Mouse (Mus musculus) layer of hippocampus, adult 18-20 months (tissue): ENCODE measurements at regions not wholly inside any gene's neighbourhood (a gene's known extent, or its start where the extent isn't known, plus 50 kb on each side); places are given as distances from the start of the nearest gene placed in this dataset.

Source experiments
- DNase-seq, 2 experiments: peaks; one replicate each; pipeline ENCODE4 v3.0.0; 2022; ENCODE audit warnings: low spot score in 2 of 2

DNA sequence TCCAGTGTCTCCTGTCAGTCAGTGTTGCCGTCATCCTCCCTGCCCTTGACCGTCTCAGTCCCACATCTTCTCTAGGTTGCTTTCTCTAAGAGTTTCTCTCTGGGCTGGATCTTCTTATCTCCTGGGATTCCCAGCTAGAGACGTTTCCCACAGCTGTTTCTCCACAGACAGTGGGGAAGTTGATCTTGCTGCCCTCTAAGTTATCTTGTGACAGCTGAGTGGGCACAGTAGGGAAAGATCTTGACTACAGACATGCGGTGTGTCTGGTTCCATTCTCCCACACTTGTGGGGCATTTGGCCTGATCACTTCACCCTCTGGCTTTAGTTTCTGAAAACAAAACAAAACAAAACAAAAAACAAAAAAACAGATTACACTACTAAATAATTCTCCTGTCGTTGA lies 165.2 kb upstream of the Tyw5 start:
- no peak for DNase-seq

DNA sequence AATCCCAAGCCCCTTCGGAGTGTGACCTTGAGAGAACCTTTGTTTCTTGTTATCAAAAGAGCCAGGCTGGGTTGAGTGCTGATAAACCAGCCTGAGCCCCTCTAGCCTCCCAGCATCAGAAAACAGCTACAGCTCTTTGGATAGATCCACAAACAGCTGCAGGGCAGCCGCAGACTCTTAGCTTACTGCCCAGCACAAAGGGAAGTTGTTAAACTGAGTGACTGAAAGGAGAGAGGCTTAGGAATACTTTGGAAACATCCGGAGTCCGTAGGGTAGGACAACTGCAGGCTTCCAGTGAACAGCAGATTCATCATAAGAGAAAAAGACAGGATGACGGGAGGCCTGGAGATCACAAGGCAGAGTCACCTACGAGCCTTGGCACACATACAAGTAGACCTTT lies 166.9 kb upstream of the Tyw5 start:
- no peak for DNase-seq

GRCm38 (mm10) chr1:57574530-57574929 lies 167.6 kb upstream of the Tyw5 start:
- DNase-seq = no peak

- no peak for DNase-seq
These were observed 169.3 kb upstream of the Tyw5 start for GRCm38 (mm10) chr1:57576066-57576753.

DNA sequence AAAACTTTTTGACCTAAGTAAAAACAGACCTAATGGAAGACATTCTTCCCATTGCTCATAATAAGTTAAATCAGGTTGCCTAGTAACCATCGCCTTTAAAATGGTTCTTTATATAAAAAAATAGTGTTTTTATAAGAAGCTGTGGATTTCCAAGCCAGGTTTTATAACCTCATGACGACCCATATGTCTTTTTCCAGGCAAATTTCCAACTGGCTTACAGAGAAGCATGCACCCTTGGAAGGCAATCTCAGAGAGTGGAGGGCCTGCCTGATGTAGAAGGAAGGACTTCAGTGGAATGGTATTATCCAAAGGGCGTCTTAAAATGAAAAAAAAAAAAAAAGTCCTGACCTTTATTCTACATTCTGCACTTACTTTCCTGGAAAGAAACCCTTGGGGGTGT lies 172.2 kb upstream of the Tyw5 start:
- no peak for DNase-seq

DNA sequence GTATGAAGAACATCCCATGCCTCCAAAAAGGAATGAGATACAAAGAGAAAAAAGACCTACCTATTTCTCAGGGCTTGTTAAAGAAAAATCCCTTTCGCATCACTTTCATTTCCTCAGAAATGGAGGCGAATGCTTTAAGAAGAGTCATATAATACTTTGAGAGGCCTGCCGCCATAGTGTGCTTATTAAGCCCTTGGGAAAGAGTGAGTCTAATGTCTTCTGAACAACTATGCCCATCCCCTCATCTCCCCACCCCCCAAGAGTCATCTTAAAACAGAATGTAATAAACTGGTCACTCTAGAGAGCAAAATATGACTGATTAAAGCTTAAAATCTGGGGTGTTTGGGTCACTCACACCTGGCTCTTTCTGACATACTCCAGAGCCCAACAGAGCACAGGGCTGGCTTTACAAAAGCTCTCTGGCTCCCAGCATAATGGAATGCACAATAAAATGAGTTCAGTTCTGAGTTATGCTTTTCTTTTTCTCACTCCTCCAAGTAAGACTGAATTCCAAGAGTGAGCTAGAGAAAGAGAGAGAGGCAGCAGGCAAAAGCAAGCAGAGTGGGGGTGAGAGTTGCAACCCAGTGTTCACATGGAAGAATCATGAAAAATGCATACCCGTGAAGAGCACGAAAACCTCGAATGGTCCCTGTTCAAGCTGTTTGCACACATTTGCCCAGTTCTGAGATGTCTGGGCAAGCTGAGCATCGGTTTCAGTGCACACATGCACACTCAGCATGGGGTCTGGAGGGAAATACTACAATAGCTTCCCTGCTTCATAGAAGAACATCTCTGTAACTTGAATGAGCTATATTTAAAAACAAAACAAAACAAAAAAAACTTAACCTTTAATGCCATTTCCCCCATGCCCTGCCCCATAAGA lies 180.0 kb upstream of the Spats2l start:
- DNase-seq = no peak

GRCm38 (mm10) chr1:57594815-57595214 lies 179.1 kb upstream of the Spats2l start:
- no peak for DNase-seq

DNA sequence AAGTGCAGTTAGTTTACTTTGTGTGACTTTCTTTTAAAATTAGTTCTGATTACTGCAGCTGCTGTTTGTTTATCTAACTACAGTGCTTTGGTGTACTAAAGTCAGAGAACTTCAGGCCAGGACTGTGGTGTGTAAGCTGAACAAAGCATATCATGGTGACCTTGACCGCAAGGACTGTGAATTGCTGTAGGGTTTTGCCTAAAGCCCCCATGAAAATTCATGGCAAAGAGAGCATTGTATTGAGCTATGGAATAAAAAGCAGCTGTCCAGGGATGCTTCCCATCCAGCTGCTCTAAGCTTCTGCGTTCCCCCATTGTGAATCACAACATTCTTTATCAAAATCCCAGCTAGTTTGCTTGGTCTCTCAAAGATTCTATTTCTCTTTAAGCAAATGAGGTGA lies 173.0 kb upstream of the Spats2l start:
- no peak for DNase-seq

GRCm38 (mm10) chr1:57605525-57605924 lies 168.4 kb upstream of the Spats2l start:
- DNase-seq = no peak

DNA sequence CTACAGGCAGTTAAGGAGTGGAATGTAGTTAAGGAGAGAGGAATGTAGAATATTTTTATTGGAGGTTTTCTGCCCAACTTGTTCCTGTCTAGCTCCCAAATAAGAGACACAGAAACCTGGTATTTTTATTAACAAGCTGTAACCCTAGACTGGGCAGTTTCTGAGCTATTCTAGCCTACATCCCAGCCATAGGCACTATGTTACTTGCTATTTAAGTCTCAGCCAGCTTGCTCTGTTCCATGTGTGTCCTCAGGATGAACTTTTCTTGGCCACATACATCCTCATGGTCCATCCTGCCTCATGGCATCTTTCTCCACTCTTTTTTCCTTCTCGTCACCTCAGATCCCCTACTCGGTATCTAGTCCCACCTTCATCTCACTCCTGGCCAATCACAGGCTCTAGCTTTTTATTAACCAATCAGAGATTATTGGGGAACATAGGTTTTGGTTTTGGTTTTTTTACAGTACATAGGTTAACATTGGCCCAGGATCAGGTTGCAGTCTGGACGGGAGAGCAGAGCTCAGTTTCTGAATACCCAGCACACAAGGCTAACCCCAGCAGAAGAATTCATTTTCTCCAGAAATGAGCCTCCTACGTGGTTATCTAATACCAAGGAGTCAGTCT lies 167.8 kb upstream of the Spats2l start:
- DNase-seq = no peak

GRCm38 (mm10) chr1:57607026-57607425 lies 166.9 kb upstream of the Spats2l start:
- no peak for DNase-seq

GRCm38 (mm10) chr1:57607626-57608422 lies 166.1 kb upstream of the Spats2l start:
- no peak for DNase-seq

DNA sequence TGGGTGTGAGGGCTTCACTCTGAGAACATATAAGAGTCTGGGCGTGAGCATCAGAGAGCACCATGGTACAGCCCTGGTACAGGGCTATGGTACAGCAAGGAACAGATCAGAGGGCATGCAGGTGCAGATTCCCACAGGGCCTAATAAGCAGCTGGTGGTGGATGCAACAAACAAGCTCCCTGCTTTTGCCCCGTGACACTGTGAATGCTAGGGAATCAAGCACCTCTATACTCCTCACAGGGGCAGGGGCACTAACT lies 165.6 kb upstream of the Spats2l start:
- no peak for DNase-seq

GRCm38 (mm10) chr1:57609307-57609706 lies 164.7 kb upstream of the Spats2l start:
- DNase-seq = peak in 1 of 2 experiments; percentile 23

DNA sequence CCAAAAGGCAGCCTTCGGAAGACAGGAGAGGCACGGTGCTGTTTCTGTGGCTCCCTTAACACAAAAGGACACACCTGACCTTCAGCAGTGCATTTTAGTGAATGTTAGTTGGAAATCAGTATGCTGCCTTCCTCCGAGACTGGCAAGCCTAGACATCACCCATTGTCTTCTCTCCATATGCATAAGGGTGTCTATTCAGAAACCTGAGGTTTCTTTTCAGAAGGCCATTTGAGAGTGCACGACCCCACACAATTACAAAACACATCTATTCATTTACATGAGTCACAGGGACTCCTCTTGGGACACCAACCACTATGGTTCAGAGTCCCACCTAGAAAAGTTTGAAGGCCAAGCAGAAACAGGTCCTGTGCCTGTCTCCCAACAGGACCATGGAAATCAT lies 161.8 kb upstream of the Spats2l start:
- no peak for DNase-seq

DNA sequence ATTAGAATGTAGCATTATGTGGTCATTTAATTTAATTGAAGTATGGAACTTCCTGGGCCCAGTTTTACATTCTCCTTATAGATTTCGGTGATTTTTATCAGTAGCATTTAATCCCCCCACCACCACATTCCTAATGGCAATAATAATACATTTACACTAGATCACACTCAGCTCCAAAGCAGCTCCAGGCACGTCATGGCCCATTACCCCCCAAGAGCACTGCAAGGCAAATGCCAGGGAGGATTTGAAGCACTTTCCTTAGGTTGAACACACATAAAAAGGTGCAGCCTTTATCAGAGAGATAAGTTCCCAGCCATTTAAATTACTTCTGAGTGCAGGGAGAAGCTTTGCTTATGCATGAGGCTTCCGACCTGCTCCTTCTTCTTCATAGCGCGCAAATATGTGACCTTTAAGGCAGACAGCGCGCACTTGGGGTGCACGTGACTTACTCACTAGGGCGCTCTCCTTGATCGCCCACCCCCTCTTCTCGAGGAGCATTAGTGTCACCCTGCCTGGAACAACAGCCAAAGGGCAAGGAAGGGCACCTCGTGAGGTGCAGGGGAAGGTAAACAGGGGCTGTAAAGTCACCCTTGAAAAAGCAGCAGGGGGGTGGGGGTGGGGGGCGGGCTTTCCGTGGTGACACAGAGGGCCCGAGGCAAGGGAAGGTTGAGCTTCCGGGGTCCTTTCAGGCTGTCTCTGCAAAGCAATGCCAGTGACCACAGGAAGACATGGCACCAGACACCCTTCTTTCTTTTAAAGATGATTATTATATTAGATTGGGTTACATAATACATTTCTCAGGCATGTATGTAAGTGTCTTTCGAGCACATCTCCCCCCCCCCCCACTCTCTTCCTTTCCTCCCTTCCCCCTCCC lies 160.8 kb upstream of the Spats2l start:
- DNase-seq = no peak

DNA sequence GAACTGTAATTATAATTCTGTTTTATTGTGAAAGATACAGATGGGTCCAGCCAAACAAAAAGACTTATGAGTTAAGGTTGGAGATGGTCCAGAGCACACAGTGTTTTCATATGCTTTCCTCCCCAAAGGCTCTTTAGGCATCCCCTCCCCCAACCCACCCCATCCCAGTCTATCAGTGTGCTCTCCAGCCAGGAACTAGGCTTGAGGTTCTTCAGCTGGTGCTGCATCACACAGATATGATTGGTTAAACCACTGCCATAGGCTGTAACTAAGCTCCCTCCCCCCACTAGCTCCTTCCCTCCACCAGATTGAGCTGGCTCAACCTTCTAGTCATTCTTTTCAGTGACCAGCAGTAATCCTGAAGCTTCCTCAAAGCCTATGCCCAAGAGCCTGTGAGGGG lies 158.8 kb upstream of the Spats2l start:
- DNase-seq = no peak

DNA sequence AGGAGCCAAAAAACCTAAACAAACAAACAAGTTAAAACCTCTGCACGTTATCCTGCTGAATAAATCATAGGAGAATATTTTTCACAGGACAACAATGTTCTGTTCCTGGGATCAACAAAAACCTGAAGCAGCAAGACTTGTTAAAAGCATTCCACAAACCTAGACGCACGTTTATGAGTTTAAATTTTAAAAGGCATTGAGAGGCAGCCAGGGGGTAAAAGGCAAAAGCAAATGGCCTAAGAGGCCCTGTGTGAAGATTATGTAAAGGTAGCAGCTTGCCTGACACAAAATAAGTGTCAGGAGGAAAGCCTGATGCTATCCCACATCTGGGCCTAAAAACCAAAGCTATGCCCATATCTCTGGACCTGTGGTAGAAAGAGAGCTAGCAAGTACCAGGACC lies 156.6 kb upstream of the Spats2l start:
- DNase-seq = no peak

DNA sequence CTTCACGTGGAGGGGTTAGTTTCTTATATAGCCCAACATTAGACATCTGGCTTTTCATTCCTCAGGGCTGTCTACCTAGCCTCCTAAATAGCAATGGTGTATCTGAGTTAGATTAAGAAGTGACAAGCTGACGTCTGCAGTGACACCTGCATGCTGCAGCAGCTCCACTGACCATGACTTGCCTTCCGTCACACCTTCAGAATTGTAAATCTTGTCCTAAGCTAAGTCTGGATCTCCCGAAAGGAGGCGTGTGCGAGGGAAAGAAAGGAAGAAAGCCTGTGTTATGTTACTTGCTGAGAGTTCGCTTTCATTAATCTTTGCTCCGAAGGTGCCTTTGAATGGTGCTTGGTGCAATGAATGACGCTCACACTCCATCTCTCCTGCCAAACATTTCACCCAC lies 151.4 kb upstream of the Spats2l start:
- no peak for DNase-seq

- DNase-seq = peak in 1 of 2 experiments; percentile 4
These were observed 140.0 kb upstream of the Spats2l start for GRCm38 (mm10) chr1:57633986-57634385.

DNA sequence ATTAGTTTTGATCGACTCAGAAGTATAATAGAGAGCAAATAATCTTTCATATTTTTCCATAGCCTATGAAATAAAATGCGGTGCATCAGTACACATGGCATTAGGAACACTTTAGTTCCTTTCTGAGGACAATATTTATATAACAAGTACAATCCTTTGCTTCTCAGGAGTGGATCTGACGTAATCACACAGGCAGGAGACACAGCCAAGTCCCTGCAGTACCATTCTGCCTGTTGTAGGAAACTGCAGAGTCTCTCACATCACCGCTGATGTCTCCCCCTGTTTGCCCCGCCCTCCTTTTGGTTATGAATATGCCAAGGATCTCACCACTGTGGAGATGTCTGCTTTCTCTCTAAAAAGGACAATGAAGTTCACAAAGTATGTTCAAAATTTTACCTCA lies 131.8 kb upstream of the Spats2l start:
- no peak for DNase-seq
